Mouse (Mus musculus) testis, adult 2 months (tissue): Measurements from ENCODE around the gene Fuz. TPM values are rescaled to one million over a fixed set of nuclear protein-coding genes. Genes with fewer than 3 reads are reported as not detected.

Source experiments
- H3K27ac ChIP-seq: fragments of 200-500 bp; 2 replicates; pipeline ENCODE4 v1.5.1; 2012; ENCODE audit warnings: low read depth, low read length; ENCODE audit not compliant: control insufficient read depth, insufficient read depth
- H3K27me3 ChIP-seq: fragments of 200-500 bp; 2 replicates; pipeline ENCODE4 v1.6.1; 2012; ENCODE audit warnings: mild to moderate bottlenecking, low read length, moderate library complexity; ENCODE audit not compliant: control insufficient read depth, insufficient read depth
- H3K36me3 ChIP-seq: fragments of 200-500 bp; 2 replicates; pipeline ENCODE4 v1.6.1; 2012; ENCODE audit warnings: mild to moderate bottlenecking, low read length; ENCODE audit not compliant: control insufficient read depth, insufficient read depth
- H3K4me1 ChIP-seq: fragments of 200-500 bp; 2 replicates; pipeline ENCODE4 v1.6.1; 2012; ENCODE audit warnings: low read length; ENCODE audit not compliant: control insufficient read depth, insufficient read depth
- H3K4me3 ChIP-seq: fragments of 200-500 bp; 2 replicates; pipeline ENCODE4 v1.5.1; 2012; ENCODE audit warnings: low read depth, mild to moderate bottlenecking, low read length, moderate library complexity, mixed read lengths; ENCODE audit not compliant: control insufficient read depth
- CTCF ChIP-seq: fragments of 200-500 bp; IDR thresholded peaks from 2 replicates; pipeline ENCODE4 v1.5.1; 2012; ENCODE audit warnings: low read depth, mild to moderate bottlenecking, inconsistent platforms, low read length, moderate library complexity; ENCODE audit not compliant: control insufficient read depth, insufficient read depth, insufficient replicate concordance
- POLR2A ChIP-seq: fragments of 200-500 bp; IDR thresholded peaks from 2 replicates; pipeline ENCODE4 v1.6.1; 2012; ENCODE audit warnings: low read depth, mild to moderate bottlenecking, inconsistent platforms, low read length, moderate library complexity; ENCODE audit not compliant: control insufficient read depth
- polyA plus RNA-seq: library from polyadenylated mRNA; depleted of rRNA; stranded (reverse); fragments of >200 nt; gene quantifications from 2 replicates; pipeline ENCODE4 v1.2.3, GENCODE M21; 2012

The Fuz gene
- polyA plus RNA-seq, 1 experiment, result 40.0 TPM

DNA sequence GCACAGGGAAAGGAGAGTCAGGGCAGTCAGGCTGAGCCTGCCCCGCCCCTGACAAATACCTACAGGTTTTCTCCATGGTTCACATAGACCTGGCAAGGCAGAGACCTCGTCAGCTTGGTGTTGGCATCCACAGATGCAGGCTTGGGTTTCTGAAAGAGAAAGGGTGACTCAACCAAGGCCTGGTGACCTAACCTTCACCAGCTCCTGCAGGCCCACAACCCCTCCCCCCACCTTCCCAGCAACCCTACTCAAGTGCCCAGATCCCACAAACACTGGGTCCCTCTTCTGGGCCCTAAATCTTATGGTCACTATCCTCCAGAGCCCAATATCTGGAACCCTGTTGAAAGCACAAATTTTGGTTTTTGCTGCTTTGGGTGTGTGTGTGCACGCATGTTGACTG lies 12.8 kb upstream of the Fuz start:
- Histone ChIP-seq H3K4me3 (no peak overlapping the region), H3K4me1 (no peaks in the 10 kb centered on the region), H3K36me3 (no peaks in the 10 kb centered on the region; the same call in 1 of the 2 replicates), H3K27me3 (no peaks in the 10 kb centered on the region), H3K27ac (no peak overlapping the region)
- TF ChIP-seq CTCF (no peak), POLR2A (no peak)

DNA sequence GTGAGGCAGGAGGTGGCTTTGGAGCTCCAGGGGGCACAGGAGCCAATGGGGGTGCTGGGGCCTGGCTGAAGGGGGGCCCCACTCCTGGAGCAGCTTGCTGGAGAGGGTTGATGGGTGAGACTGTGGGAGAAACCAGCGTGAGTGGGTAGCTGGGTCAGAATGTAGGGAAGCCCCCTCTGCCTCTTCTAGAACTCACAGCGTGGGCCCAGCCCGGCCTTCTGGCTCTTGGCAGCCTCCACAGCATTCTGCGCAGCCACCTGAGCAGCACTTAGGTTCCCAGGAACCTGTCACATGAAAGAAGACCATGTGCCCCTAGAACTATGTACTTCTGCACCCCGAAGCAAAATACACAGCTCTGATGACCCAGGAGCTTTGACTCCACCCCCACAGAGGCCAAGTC lies 11.2 kb upstream of the Fuz start:
- H3K36me3 ChIP-seq, result no peaks in the 10 kb centered on the region; the same call in 1 of the 2 replicates
- no peaks in the 10 kb centered on the region for H3K4me1 ChIP-seq
- no peak overlapping the region for H3K27ac ChIP-seq
- TF ChIP-seq CTCF (no peak), POLR2A (no peak)
- no peak overlapping the region for H3K4me3 ChIP-seq
- no peaks in the 10 kb centered on the region for H3K27me3 ChIP-seq

DNA sequence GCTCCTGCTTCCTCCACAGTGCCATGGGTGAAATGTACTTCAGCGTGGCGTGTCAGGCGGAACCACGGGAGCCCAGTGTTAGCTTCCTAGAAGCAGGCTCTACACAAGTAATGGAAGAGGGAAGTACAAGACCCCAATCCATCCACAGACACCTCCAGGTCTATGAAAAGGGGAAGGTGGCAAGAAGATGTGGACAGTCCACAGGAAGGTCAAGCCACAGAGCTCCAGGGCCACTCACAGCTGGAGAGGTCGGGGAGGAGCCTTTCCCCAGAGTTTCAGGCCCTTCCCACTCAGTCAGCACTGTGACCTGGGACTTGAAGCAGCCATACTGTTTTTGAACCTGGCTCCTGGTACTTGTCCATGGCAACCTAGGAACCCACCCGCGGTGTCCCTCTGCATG lies 8.9 kb upstream of the Fuz start:
- Histone ChIP-seq H3K27me3 (no peaks in the 10 kb centered on the region), H3K4me3 (no peak overlapping the region), H3K27ac (no peak overlapping the region), H3K36me3 (no peaks in the 10 kb centered on the region), H3K4me1 (peaks cover 3% of the 10 kb centered on the region)
- TF ChIP-seq CTCF (no peak), POLR2A (no peak)

DNA sequence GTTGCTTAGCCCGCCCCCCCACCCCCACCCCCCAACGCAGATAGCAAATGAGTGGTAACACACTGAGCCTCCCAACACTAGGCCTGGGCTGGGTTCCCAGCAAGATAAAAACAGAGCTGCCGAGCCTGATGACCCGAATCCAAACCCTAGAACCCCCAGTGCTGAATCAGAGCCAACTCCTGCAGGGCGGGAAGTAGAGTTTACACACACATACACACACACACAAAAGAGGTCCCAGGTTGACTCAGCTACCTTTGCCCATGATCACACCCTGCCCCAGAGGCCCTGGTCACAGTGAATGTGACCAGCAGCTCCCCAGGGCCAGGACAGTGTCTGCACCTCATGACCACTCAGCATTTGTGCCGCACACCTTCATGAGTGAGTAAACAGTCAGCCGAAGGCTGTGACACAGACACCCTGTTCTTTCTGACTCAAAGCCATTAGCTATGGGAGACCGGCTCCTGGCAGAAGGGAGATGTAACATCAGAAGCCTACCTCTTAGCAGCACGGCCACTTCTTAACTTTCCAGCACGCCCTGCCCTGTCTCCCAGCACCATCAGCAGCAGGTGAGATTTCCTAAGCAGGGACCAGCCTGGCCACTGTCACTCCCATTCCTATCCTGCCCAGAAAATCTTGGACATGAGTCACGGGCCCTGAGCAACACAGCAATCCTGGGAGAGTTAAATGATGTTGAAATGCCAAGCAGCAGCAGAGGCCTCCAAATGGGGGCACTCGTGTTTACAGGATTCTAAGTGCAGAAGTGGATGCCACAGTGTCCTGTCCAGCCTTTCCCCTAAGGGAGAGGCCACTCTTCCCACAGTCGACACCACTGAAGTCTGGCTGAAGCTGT lies 7.4 kb upstream of the Fuz start:
- peaks cover 6% of the 10 kb centered on the region for H3K4me1 ChIP-seq
- H3K27ac ChIP-seq, result no peak overlapping the region
- H3K27me3 ChIP-seq, result no peaks in the 10 kb centered on the region
- no peak for TF ChIP-seq POLR2A
- TF ChIP-seq CTCF, result no peak
- no peak overlapping the region for H3K4me3 ChIP-seq
- H3K36me3 ChIP-seq, result no peaks in the 10 kb centered on the region

DNA sequence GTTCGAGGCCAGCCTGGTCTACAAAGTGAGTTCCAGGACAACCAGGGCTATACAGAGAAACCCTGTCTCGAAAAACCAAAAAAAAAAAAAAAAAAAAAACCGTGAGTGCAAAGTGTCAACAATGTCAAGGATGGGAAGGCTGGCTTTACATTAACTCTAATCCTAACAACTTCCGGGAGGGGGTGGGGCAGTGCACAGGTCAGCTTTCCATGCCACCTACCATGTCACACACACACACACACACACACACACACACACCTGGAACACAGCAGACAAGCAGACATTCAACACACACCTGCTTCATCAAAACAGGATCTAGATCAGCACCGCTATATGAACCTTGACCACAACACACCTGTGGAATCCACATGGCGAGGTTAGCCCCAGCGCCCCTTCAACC lies 5.7 kb upstream of the Fuz start:
- Histone ChIP-seq H3K4me1 (peaks cover 7% of the 10 kb centered on the region), H3K27me3 (no peaks in the 10 kb centered on the region), H3K36me3 (no peaks in the 10 kb centered on the region), H3K27ac (no peak overlapping the region), H3K4me3 (no peak overlapping the region)
- TF ChIP-seq CTCF, result no peak
- TF ChIP-seq POLR2A, result no peak

DNA sequence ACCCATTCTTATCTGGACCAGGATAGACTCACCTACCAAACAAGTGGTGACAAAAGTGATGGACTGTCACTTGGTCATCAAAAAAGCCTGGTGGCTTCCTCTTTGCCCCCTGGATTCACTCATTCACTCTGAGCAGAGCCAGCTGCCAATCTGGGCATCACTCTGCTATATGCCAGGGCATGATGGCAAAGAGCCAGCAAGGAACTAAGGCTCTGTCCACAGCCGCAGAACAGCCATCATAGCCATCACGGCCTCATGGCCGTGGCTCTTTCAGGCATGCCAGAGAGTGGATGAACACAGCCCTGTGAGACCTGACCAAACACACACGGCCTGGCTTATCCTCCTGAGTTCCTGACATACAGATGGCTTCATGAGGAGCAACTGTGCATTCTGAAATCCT lies 5.1 kb upstream of the Fuz start:
- TF ChIP-seq CTCF (no peak), POLR2A (no peak)
- Histone ChIP-seq H3K4me3 (peak overlapping the region; percentile 90), H3K27me3 (no peaks in the 10 kb centered on the region), H3K36me3 (no peaks in the 10 kb centered on the region), H3K27ac (no peak overlapping the region), H3K4me1 (peaks cover 9% of the 10 kb centered on the region)

DNA sequence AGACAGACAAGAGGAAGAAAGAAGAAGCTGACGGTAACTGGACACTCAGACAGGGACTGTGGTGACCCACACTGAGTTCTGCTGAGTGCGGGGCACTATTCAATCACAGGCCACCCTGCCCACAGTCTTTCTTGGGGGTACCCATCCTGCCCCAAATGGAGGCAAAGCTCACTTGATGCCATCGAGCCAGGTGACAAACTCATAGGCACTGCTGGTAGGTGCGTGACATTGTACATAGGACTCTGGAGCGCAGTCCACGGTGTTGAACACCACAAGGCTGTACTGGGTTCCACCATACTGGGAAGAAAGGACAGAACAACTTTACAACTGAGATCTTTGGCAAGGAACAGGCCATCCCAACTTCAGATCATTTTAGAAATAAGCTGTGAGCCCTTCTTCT lies 4.3 kb upstream of the Fuz start:
- no peaks in the 10 kb centered on the region for H3K27me3 ChIP-seq
- peak overlapping the region; percentile 90 for H3K4me3 ChIP-seq
- H3K4me1 ChIP-seq, result peaks cover 13% of the 10 kb centered on the region
- no peak for TF ChIP-seq POLR2A
- no peak for TF ChIP-seq CTCF
- H3K27ac ChIP-seq, result peak overlapping the region; percentile 97
- H3K36me3 ChIP-seq, result no peaks in the 10 kb centered on the region
